Mouse (Mus musculus): ENCODE measurements around the gene Bst1. TPM values are rescaled to one million over a fixed set of nuclear protein-coding genes. Genes with fewer than 3 reads are reported as not detected.
A peak's percentile ranks its signal among the peaks of the same experiment; 100 is the strongest.

Gene Bst1
- polyA plus RNA-seq, 1 experiment = 5.6 TPM

DNA sequence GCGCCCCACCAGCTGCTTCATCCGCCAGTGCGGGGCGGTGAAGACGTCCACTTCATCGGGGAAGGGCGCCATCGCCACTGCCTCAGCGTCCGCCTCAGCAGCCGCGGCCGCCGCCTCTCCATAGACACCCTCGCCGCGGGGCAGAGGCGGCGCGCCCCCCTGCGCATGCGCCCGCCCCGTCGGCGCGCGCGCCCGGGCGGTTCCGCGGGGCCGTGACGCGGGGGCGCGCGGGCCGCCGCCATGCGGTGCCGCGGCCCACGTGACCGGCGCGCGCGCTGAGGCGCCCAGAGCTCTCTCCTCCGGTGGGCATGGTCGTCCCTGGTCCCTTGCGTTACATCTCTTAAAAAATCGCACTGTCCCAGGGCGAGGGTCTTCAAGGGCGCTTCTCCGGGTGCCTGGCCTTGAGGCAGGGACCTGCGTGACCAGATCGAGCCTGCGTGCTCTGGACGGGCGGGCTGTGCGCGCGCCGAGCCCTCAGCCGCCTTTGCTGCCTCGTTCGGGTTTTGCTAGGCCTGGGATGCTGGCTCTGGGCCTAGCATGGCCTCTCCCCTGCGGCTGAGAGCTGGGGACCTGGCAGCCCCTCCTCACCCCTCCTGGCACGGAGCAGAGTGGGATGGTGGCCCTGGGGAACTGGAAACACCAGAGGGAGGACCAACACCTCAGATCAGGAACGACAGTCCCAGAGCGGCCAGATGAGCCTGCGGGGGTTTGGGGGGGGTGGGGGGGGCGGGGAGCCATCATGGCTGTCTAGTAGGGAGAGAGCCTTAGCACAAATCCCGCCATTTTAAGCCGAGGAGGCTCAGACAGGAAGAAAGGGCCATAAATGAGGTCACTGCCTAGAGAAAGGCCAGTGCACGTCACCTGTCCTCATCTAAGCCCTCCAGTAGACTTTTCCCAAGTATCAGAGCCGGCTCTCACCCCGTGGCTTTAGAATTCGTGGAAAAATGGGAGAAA lies 36.4 kb upstream of the Bst1 start:
- Histone ChIP-seq H3K36me3 (ENCODE audit: control insufficient read depth, insufficient read depth, low read length) (no peaks in the 10 kb centered on the region), H3K27ac (ENCODE audit: insufficient read depth, low read length) (peak overlapping the region; percentile 95), H3K27me3 (ENCODE audit: control insufficient read depth, insufficient read depth, low read length) (no peaks in the 10 kb centered on the region), H3K4me1 (ENCODE audit: control insufficient read depth, insufficient read depth, insufficient read length) (peaks cover 11% of the 10 kb centered on the region; the same call in 1 of the 2 replicates), H3K4me3 (ENCODE audit: extremely low read depth, insufficient read depth, insufficient read length) (peak overlapping the region; percentile 97)
- TF ChIP-seq CTCF (IDR thresholded peaks at IDR 0.05; ENCODE audit: extremely low read depth, insufficient read depth, insufficient read length, insufficient replicate concordance) (no peak), POLR2A (IDR thresholded peaks at IDR 0.05; ENCODE audit: low read depth, low read length) (peak; percentile 59; the same call in 1 of the 2 replicates)
- DNase-seq (ENCODE audit: low read depth in 1 of 2, low spot score in 2 of 2) = peak; percentile 67 to 72
- WGBS = 5% methylated on average over 81 of the region's 82 CpGs

DNA sequence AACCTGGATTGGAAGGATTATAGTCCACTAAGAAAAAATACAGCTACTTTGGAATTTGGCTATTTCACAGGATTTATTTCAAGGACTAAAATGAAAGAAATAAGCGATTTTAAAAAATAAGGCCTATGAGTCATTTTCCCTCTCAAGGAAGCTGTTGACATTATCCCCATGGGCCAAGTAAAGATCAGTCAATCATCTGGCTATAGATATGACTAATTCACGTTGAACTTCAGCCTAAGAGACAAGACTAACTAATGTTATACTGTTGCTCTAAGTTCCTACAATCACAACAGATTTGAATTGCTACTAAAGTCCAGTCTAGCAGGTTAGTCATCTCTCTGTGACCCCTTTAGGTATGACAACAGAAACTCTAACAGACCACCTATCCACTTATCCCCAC lies 34.7 kb upstream of the Bst1 start:
- DNase-seq (ENCODE audit: low read depth in 1 of 2, low spot score in 2 of 2) = no peak
- H3K27me3 ChIP-seq (ENCODE audit: control insufficient read depth, insufficient read depth, low read length) = no peaks in the 10 kb centered on the region
- H3K4me1 ChIP-seq (ENCODE audit: control insufficient read depth, insufficient read depth, insufficient read length) = peaks cover 11% of the 10 kb centered on the region; the same call in 1 of the 2 replicates
- H3K36me3 ChIP-seq (ENCODE audit: control insufficient read depth, insufficient read depth, low read length) = no peaks in the 10 kb centered on the region
- H3K4me3 ChIP-seq (ENCODE audit: extremely low read depth, insufficient read depth, insufficient read length) = no peak overlapping the region
- no peak overlapping the region for H3K27ac ChIP-seq (ENCODE audit: insufficient read depth, low read length)
- TF ChIP-seq POLR2A (IDR thresholded peaks at IDR 0.05; ENCODE audit: low read depth, low read length) (no peak), CTCF (IDR thresholded peaks at IDR 0.05; ENCODE audit: extremely low read depth, insufficient read depth, insufficient read length, insufficient replicate concordance) (no peak)
- WGBS = 81% methylated on average over 2 of the region's 2 CpGs

DNA sequence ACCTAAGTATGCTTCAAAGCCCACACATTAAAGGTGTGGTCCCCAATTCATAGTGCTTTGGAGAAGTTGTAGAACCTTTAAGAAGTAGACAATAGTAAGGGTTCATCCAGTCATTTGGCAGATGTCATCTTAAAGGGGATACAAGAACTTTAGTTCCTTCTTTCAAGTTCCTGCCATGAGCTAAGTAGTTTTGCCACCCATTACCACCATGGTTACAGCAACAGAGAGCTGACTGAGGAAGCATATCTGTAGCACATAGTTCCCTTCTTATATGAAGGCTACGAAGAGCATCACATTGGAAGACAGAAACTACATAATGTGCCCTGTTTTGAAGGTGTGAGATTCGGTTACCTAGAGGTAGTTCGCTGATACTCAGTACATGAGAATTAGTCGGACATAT lies 32.1 kb upstream of the Bst1 start:
- Histone ChIP-seq H3K36me3 (ENCODE audit: control insufficient read depth, insufficient read depth, low read length) (no peaks in the 10 kb centered on the region), H3K4me3 (ENCODE audit: extremely low read depth, insufficient read depth, insufficient read length) (no peak overlapping the region), H3K27me3 (ENCODE audit: control insufficient read depth, insufficient read depth, low read length) (no peaks in the 10 kb centered on the region), H3K4me1 (ENCODE audit: control insufficient read depth, insufficient read depth, insufficient read length) (peaks cover 3% of the 10 kb centered on the region; the same call in 1 of the 2 replicates), H3K27ac (ENCODE audit: insufficient read depth, low read length) (no peak overlapping the region)
- DNase-seq (ENCODE audit: low read depth in 1 of 2, low spot score in 2 of 2) = no peak
- TF ChIP-seq POLR2A (IDR thresholded peaks at IDR 0.05; ENCODE audit: low read depth, low read length) = no peak
- WGBS = 71% methylated on average over 4 of the region's 4 CpGs

DNA sequence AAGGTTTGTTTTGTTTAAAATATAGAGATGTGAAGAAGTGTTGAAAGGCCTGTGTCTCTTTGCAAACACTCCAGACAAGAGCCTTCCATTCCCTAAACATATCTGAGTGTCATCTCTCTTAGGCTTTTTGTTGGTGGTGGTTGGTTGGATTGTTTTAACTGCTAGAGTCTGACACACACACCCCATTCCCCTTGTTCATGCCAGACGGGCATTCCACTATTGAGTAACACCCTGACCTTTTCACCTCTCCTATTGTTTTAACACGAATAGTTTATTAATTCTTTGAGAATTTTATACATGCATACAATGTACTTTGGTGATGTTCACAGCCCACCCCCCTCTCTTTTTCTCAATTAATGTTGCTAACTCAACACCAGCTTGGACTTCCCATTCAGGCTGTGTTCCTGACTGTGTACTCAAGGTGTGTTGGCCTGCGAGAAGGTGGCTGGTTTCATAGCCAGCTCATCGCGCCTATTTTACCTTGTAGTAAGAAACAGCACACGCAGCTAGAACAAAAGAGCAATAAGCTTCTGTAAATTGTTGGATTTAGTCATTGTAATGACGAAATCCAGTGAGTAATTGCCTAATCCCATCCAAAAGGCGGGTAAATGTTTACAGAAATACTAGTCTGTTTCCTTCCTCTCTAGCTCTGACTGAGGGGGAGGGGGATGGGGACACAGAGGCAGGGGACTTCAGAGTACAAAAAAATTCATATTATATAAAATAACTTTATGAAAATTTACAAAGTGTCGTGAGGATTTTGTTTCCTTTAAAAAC lies 30.5 kb upstream of the Bst1 start:
- Histone ChIP-seq H3K4me3 (ENCODE audit: extremely low read depth, insufficient read depth, insufficient read length) (no peak overlapping the region), H3K36me3 (ENCODE audit: control insufficient read depth, insufficient read depth, low read length) (no peaks in the 10 kb centered on the region), H3K27me3 (ENCODE audit: control insufficient read depth, insufficient read depth, low read length) (no peaks in the 10 kb centered on the region), H3K4me1 (ENCODE audit: control insufficient read depth, insufficient read depth, insufficient read length) (no peaks in the 10 kb centered on the region), H3K27ac (ENCODE audit: insufficient read depth, low read length) (no peak overlapping the region)
- 85% methylated on average over 9 of the region's 9 CpGs for WGBS
- no peak for TF ChIP-seq CTCF (IDR thresholded peaks at IDR 0.05; ENCODE audit: extremely low read depth, insufficient read depth, insufficient read length, insufficient replicate concordance)
- TF ChIP-seq POLR2A (IDR thresholded peaks at IDR 0.05; ENCODE audit: low read depth, low read length) = no peak
- no peak for DNase-seq (ENCODE audit: low read depth in 1 of 2, low spot score in 2 of 2)

DNA sequence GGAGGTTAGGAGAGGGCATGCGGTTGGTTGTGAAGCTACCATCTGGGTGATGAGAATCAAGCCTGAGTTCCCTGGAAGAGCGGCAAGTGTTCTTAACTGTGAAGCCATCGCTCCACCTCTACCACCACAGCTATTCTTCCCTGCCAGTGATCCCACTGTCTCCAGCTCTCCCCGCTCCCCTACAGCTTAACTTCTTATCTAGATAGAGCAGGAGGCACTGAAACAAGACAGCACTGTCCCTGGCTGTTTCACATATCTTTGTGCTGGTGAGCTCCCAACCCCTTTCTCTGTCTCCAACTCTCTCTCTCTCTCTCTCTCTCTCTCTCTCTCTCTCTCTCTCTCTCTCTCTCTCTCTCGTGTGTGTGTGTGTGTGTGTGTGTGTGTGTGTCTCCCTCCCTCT lies 26.3 kb upstream of the Bst1 start:
- Histone ChIP-seq H3K36me3 (ENCODE audit: control insufficient read depth, insufficient read depth, low read length) (no peaks in the 10 kb centered on the region), H3K4me1 (ENCODE audit: control insufficient read depth, insufficient read depth, insufficient read length) (no peaks in the 10 kb centered on the region), H3K27ac (ENCODE audit: insufficient read depth, low read length) (no peak overlapping the region), H3K4me3 (ENCODE audit: extremely low read depth, insufficient read depth, insufficient read length) (no peak overlapping the region), H3K27me3 (ENCODE audit: control insufficient read depth, insufficient read depth, low read length) (no peaks in the 10 kb centered on the region)
- DNase-seq (ENCODE audit: low read depth in 1 of 2, low spot score in 2 of 2) = no peak
- 72% methylated on average over 5 of the region's 5 CpGs for WGBS
- no peak for TF ChIP-seq POLR2A (IDR thresholded peaks at IDR 0.05; ENCODE audit: low read depth, low read length)
- TF ChIP-seq CTCF (IDR thresholded peaks at IDR 0.05; ENCODE audit: extremely low read depth, insufficient read depth, insufficient read length, insufficient replicate concordance) = no peak

DNA sequence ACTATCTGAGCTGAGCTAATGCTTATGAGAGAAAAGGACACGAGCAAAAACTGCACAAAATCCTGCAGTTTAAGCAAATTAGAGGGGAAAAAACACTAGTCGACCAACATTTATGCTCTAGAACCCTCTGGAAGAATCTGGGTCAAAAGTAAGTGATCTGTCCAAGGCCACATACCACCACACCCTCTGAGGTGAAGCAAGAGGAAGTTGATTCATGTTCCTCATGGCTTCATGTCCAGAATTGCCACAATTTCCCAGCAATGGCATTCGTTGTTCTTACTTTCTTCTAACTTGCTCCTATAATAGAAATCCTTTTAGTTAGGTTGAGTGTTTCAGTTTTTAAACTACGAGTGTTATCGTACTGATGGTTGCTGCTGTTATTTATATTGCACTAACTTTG lies 19.2 kb upstream of the Bst1 start:
- 73% methylated on average over 5 of the region's 5 CpGs for WGBS

More for the DNA sequence above, 19.2 kb upstream of the Bst1 start:
- no peaks in the 10 kb centered on the region for H3K36me3 ChIP-seq (ENCODE audit: control insufficient read depth, insufficient read depth, low read length)
- no peak overlapping the region for H3K4me3 ChIP-seq (ENCODE audit: extremely low read depth, insufficient read depth, insufficient read length)
- no peaks in the 10 kb centered on the region for H3K27me3 ChIP-seq (ENCODE audit: control insufficient read depth, insufficient read depth, low read length)
- H3K4me1 ChIP-seq (ENCODE audit: control insufficient read depth, insufficient read depth, insufficient read length) = no peaks in the 10 kb centered on the region
- no peak for DNase-seq (ENCODE audit: low read depth in 1 of 2, low spot score in 2 of 2)
- no peak overlapping the region for H3K27ac ChIP-seq (ENCODE audit: insufficient read depth, low read length)
- TF ChIP-seq POLR2A (IDR thresholded peaks at IDR 0.05; ENCODE audit: low read depth, low read length) (no peak), CTCF (IDR thresholded peaks at IDR 0.05; ENCODE audit: extremely low read depth, insufficient read depth, insufficient read length, insufficient replicate concordance) (no peak)

Measured in spleen, adult 2 months (tissue).